Mouse (Mus musculus) stomach, embryonic 15.5 days (tissue): ENCODE data around the gene Pign. TPM values are rescaled to one million over a fixed set of nuclear protein-coding genes. Genes with fewer than 3 reads are reported as not detected.

ENCODE experiments used
- ATAC-seq: fragments of 200-750 bp; cut with Nextera tagmentation; 2 replicates; pipeline ENCODE4 v1.8.0; 2017; ENCODE audit warnings: low read depth, moderate number of reproducible peaks, moderate TSS enrichment; ENCODE audit not compliant: insufficient read depth, low FRiP score
- H3K27ac ChIP-seq: fragments of 300-500 bp; sonication (generic); 2 replicates; pipeline ENCODE4 v1.5.1; 2015; ENCODE audit warnings: mild to moderate bottlenecking, inconsistent platforms
- H3K27me3 ChIP-seq: fragments of 300-500 bp; sonication (generic); replicated peaks from 2 replicates; pipeline ENCODE4 v1.6.1; 2015; ENCODE audit warnings: inconsistent platforms
- H3K36me3 ChIP-seq: fragments of 300-500 bp; sonication (generic); 2 replicates; pipeline ENCODE4 v1.6.1; 2015; ENCODE audit warnings: inconsistent platforms
- H3K4me1 ChIP-seq: fragments of 300-500 bp; sonication (generic); 2 replicates; pipeline ENCODE4 v1.6.1; 2015; ENCODE audit warnings: inconsistent platforms
- H3K4me2 ChIP-seq: fragments of 300-500 bp; sonication (generic); 2 replicates; pipeline ENCODE4 v1.6.1; 2015; ENCODE audit warnings: mild to moderate bottlenecking, inconsistent platforms
- H3K4me3 ChIP-seq: fragments of 300-500 bp; sonication (generic); replicated peaks from 2 replicates; pipeline ENCODE4 v1.5.1; 2015; ENCODE audit warnings: inconsistent platforms
- H3K9ac ChIP-seq: fragments of 300-500 bp; sonication (generic); 2 replicates; pipeline ENCODE4 v1.6.1; 2015; ENCODE audit warnings: inconsistent platforms
- H3K9me3 ChIP-seq: fragments of 300-500 bp; sonication (generic); 2 replicates; pipeline ENCODE4 v1.6.1; 2016; ENCODE audit warnings: inconsistent platforms
- WGBS: fragments of 180-500 bp; shearing (Covaris S2); methylation state at CpG from one replicate; pipeline ENCODE4 v1.1.7; 2015; 5-methylcytosine and 5-hydroxymethylcytosine counted together
- polyA plus RNA-seq: library from polyadenylated mRNA; unstranded; fragments of >200 nt; fragmentation: Nextera tagmentation; extraction: Ambion mirVana; gene quantifications from 2 replicates; pipeline ENCODE4 v1.2.1, GENCODE M21; 2015

The Pign gene
- polyA plus RNA-seq, 1 experiment from 2014 or later: 13.9 TPM

GRCm38 (mm10) chr1:105662820-105663170 is 682 bp downstream of the Pign start:
- H3K27ac ChIP-seq: peak overlapping the region; percentile 74

DNA sequence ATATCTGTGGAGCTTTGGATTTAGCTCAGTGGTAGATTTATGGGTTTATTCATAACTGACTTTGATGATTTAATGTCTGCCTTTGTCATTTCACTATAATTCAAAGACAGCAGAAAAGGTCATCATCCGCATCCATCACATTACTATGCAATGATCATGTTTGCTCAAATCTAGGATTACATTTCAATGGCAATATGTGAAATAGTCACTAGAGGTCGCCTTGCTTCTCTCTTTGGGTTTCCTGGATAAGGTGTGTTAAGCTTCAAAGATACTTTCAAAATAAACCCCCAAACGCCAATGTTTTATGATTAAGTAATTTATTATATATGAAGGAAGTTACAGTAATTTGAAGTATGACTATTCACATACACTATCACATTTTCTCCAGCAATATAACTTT is 3.5 kb downstream of the Pign start:
- no peaks in the 10 kb centered on the region for H3K27me3 ChIP-seq
- no peak overlapping the region for H3K4me2 ChIP-seq
- no peak overlapping the region for H3K9ac ChIP-seq
- H3K36me3 ChIP-seq: no peaks in the 10 kb centered on the region; the same call in 1 of the 2 replicates
- no peaks in the 10 kb centered on the region for H3K9me3 ChIP-seq
- H3K4me3 ChIP-seq: no peak overlapping the region
- H3K4me1 ChIP-seq: no peaks in the 10 kb centered on the region
- ATAC-seq: no peak
- WGBS: 19% methylated on average over 3 of the region's 3 CpGs
- H3K27ac ChIP-seq: no peak overlapping the region

More at GRCm38 (mm10) chr1:105662820-105663170, 682 bp downstream of the Pign start:
- H3K4me1 ChIP-seq: 0 out of 2 replicates have a peak, but pooled peaks cover 3% of the 10 kb centered on the region
- H3K4me3 ChIP-seq: peak overlapping the region; percentile 90
- no peaks in the 10 kb centered on the region for H3K9me3 ChIP-seq
- peak overlapping the region; percentile 57 for H3K9ac ChIP-seq
- ATAC-seq: no peak
- no peaks in the 10 kb centered on the region for H3K36me3 ChIP-seq
- peak overlapping the region; percentile 63 for H3K4me2 ChIP-seq
- WGBS: 6% methylated on average over 6 of the region's 6 CpGs
- no peaks in the 10 kb centered on the region for H3K27me3 ChIP-seq

- Histone ChIP-seq H3K4me1 (no peaks in the 10 kb centered on the region), H3K36me3 (no peaks in the 10 kb centered on the region; the same call in 1 of the 2 replicates), H3K9me3 (no peaks in the 10 kb centered on the region), H3K9ac (no peak overlapping the region), H3K27me3 (no peaks in the 10 kb centered on the region), H3K27ac (no peak overlapping the region), H3K4me3 (no peak overlapping the region), H3K4me2 (no peak overlapping the region)
- 96% methylated on average over 1 of the region's 1 CpGs for WGBS
- no peak for ATAC-seq
Observed at GRCm38 (mm10) chr1:105653981-105654380, 9.5 kb downstream of the Pign start.

DNA sequence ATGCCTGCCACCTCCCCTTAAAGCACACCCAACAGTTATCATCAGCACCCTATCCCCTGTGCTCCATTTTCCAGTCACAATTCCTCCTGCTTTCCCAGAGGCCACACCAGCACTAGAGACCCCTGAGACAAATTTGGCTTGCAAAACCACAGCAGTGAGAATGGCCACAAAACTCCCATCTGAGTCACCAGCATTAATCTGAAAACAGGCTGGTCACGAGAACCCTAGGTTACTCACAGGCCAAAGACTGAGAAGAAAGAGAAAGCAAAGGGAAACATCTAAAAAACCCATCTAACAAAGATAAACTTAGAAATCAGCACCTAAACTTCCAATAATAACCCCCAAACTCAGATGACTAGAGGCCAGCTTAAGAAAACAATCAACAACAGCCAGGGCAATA is 12.8 kb downstream of the Pign start:
- Histone ChIP-seq H3K9me3 (no peaks in the 10 kb centered on the region), H3K4me3 (no peak overlapping the region), H3K27me3 (no peaks in the 10 kb centered on the region), H3K4me1 (no peaks in the 10 kb centered on the region), H3K27ac (no peak overlapping the region), H3K4me2 (no peak overlapping the region), H3K36me3 (peaks cover 8% of the 10 kb centered on the region; the same call in 1 of the 2 replicates), H3K9ac (no peak overlapping the region)
- 86% methylated on average over 1 of the region's 1 CpGs for WGBS
- ATAC-seq: no peak

- Histone ChIP-seq H3K4me2 (no peak overlapping the region), H3K9ac (no peak overlapping the region), H3K36me3 (peaks cover 10% of the 10 kb centered on the region; the same call in 1 of the 2 replicates), H3K27me3 (no peaks in the 10 kb centered on the region), H3K4me1 (no peaks in the 10 kb centered on the region), H3K27ac (no peak overlapping the region), H3K4me3 (no peak overlapping the region), H3K9me3 (no peaks in the 10 kb centered on the region)
- no peak for ATAC-seq
- WGBS: 83% methylated on average over 3 of the region's 3 CpGs
Observed at GRCm38 (mm10) chr1:105644093-105644492, 19.4 kb downstream of the Pign start.

DNA sequence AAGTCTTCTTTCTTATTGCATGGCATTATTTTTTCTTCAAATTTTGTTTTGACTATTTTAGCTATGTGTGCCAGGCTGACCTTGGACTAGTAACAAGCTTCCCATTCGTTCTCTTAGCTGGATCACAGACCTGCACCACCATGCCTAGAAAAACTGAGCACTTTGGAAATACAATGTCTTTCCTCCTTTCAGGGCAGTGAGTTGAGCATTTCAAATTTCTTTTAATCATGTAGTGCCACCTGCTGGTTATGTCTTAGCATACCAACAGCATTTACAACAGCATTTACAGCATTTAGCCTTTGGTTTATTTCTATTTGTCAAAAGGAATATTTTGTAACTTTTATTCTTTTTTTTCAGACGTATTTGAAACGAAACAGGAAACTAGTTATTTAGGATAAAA is 33.0 kb downstream of the Pign start:
- WGBS: 34% methylated on average over 3 of the region's 3 CpGs
- Histone ChIP-seq H3K4me1 (no peaks in the 10 kb centered on the region), H3K36me3 (no peaks in the 10 kb centered on the region), H3K4me3 (no peak overlapping the region), H3K9me3 (no peaks in the 10 kb centered on the region), H3K27ac (no peak overlapping the region), H3K27me3 (no peaks in the 10 kb centered on the region), H3K9ac (no peak overlapping the region), H3K4me2 (no peak overlapping the region)
- ATAC-seq: no peak

- H3K4me1 ChIP-seq: no peaks in the 10 kb centered on the region
- no peak overlapping the region for H3K4me3 ChIP-seq
- H3K27ac ChIP-seq: no peak overlapping the region
- no peak overlapping the region for H3K4me2 ChIP-seq
- 77% methylated on average over 2 of the region's 2 CpGs for WGBS
- no peaks in the 10 kb centered on the region for H3K36me3 ChIP-seq
- no peaks in the 10 kb centered on the region for H3K27me3 ChIP-seq
- no peak overlapping the region for H3K9ac ChIP-seq
- ATAC-seq: no peak
- no peaks in the 10 kb centered on the region for H3K9me3 ChIP-seq
Observed at GRCm38 (mm10) chr1:105589673-105590072, 73.8 kb downstream of the Pign start.

DNA sequence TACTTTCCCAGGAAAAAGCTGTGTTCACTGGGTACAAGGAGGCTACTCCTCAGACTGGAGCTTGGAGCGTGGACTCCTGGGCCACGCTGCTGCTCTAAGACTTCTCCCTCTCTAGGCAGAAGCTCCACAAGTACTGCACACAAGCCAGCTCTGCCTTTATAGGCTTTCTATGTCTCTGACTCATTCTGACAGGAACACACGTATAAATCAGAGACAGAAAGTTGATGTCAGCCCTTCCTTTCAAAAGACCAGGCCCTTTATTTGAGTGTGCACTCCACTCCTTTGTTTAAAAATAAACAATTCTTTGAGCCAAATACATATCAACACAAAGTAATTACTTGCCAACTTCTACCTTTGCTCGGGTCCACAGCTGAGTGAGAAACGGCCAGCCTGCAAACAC is 74.8 kb downstream of the Pign start:
- Histone ChIP-seq H3K4me2 (no peak overlapping the region), H3K4me1 (no peaks in the 10 kb centered on the region), H3K9ac (no peak overlapping the region), H3K27ac (no peak overlapping the region), H3K36me3 (no peaks in the 10 kb centered on the region), H3K27me3 (no peaks in the 10 kb centered on the region), H3K4me3 (no peak overlapping the region), H3K9me3 (no peaks in the 10 kb centered on the region)
- 70% methylated on average over 5 of the region's 5 CpGs for WGBS
- ATAC-seq: no peak

DNA sequence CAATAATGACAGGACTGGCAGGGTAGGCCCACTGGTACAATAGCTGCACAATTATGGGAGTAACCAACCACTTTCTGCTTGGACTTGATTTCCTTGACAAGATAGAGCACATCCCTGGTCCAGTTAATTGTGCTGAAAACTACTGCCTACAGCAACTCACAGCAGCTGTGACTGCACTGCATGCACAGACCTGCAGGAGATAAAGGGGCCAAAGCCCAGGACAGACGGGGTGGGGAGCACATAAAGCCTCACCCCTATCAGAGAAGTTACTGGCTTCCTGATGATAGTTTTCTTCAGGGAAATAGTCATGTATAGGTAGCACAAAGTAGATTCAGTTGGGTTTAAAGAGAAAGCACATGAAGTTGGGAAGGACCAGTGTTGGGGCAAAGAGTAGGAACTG is 80.7 kb downstream of the Pign start:
- Histone ChIP-seq H3K9me3 (no peaks in the 10 kb centered on the region), H3K36me3 (peaks cover 7% of the 10 kb centered on the region), H3K27me3 (no peaks in the 10 kb centered on the region), H3K27ac (no peak overlapping the region), H3K4me3 (no peak overlapping the region), H3K4me1 (no peaks in the 10 kb centered on the region), H3K9ac (no peak overlapping the region), H3K4me2 (no peak overlapping the region)
- WGBS: 68% methylated on average over 1 of the region's 1 CpGs
- no peak for ATAC-seq

- no peaks in the 10 kb centered on the region for H3K27me3 ChIP-seq
- H3K36me3 ChIP-seq: peaks cover 7% of the 10 kb centered on the region
- H3K4me3 ChIP-seq: no peak overlapping the region
- H3K9ac ChIP-seq: no peak overlapping the region
- H3K9me3 ChIP-seq: no peaks in the 10 kb centered on the region
- no peak overlapping the region for H3K27ac ChIP-seq
- H3K4me1 ChIP-seq: no peaks in the 10 kb centered on the region
- no peak overlapping the region for H3K4me2 ChIP-seq
- no peak for ATAC-seq
- WGBS: 84% methylated on average over 2 of the region's 2 CpGs
Observed at GRCm38 (mm10) chr1:105580909-105581308, 82.6 kb downstream of the Pign start.

- ATAC-seq: no peak
- WGBS: 85% methylated on average over 3 of the region's 3 CpGs
Observed at GRCm38 (mm10) chr1:105566051-105566450, 97.4 kb downstream of the Pign start.

DNA sequence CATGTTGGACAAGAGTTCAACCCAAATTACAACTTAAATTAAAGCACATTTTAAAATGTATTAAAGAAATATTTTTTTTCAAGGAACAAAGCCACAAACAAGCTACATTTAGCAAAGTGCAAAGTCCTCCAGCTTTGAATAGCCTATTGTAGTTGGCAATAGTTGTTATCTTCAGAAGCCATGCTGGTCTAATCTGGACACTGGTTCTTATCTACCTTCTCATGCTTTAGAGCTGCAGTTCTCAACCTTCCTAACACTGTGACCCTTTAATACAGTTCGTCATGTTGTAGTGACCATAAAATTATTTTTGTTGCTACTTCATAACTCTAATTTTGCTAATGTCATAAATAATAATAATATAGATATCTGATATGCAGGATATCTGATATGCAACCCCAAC is 99.2 kb downstream of the Pign start:
- Histone ChIP-seq H3K4me2 (no peak overlapping the region), H3K27ac (no peak overlapping the region), H3K4me1 (no peaks in the 10 kb centered on the region), H3K9me3 (no peaks in the 10 kb centered on the region), H3K36me3 (0 out of 2 replicates have a peak, but pooled peaks cover 3% of the 10 kb centered on the region), H3K27me3 (no peaks in the 10 kb centered on the region), H3K9ac (no peak overlapping the region), H3K4me3 (no peak overlapping the region)
- 77% methylated on average over 1 of the region's 1 CpGs for WGBS
- ATAC-seq: no peak

More at GRCm38 (mm10) chr1:105566051-105566450, 97.4 kb downstream of the Pign start:
- H3K4me2 ChIP-seq: no peak overlapping the region
- H3K9ac ChIP-seq: no peak overlapping the region
- H3K4me3 ChIP-seq: no peak overlapping the region
- no peaks in the 10 kb centered on the region for H3K4me1 ChIP-seq
- H3K36me3 ChIP-seq: 0 out of 2 replicates have a peak, but pooled peaks cover 3% of the 10 kb centered on the region
- no peaks in the 10 kb centered on the region for H3K9me3 ChIP-seq
- no peak overlapping the region for H3K27ac ChIP-seq
- H3K27me3 ChIP-seq: no peaks in the 10 kb centered on the region

- 0 out of 2 replicates have a peak, but pooled peaks cover 3% of the 10 kb centered on the region for H3K36me3 ChIP-seq
- H3K4me2 ChIP-seq: no peak overlapping the region
- H3K9ac ChIP-seq: no peak overlapping the region
- H3K4me3 ChIP-seq: no peak overlapping the region
- no peaks in the 10 kb centered on the region for H3K4me1 ChIP-seq
- no peaks in the 10 kb centered on the region for H3K27me3 ChIP-seq
- WGBS: 86% methylated on average over 2 of the region's 2 CpGs
- no peak for ATAC-seq
- H3K9me3 ChIP-seq: no peaks in the 10 kb centered on the region
- no peak overlapping the region for H3K27ac ChIP-seq
Observed at GRCm38 (mm10) chr1:105563821-105564220, 99.7 kb downstream of the Pign start.
